Mouse (Mus musculus): ENCODE measurements around the gene Sds.

Sds gene

DNA sequence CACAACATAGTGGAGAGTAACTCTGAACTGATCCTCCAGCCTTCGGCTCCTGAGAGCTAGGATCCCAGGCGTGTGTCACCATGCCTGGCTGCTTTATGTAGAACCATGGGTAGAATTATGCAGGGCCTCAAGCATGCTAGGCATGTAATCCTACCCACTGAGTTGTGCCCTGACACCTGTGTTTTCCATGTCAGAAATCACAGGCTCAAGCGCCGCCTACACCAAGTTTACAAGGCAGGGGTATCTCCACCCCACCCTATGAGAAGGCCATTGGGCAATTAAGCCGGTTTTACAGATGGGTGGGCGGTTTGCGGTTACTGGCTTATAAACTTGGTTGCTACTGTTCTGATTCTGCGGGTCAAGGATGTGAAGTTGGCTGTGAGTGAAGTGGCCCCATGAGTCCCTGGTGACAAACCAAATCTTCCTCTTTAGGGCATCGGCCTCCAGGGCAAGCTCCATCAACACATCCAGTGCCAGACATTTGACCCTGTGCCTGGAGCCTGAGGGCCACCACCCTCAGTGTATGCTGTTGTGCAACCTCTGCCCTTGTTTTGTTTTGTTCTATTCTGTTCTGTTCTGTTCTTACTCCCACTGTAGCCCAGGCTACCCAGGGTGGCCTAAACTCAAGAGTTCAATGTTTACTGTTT, 37.8 kb downstream of the Sds start:
- no peak for DNase-seq (ENCODE audit: low spot score in 2 of 2)

DNA sequence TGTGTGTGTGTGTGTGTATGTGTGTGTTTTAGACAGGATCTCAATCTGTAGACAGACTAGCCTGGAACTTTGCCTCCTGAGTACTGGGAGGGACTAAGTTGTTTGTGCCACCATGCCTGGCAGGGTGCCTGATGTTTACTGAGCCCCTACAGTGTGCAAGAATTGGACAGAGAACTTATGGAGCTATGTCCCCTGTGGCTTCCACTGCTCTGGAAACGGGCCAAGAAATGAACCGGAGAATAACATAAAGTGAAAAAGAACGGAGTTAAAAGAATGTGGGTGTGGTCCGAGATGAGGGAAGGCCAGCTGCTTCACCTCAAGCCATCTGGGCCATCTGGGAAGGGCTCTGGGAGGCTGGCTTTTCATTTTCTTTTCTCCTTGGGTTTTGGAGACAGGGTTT, 38.4 kb downstream of the Sds start:
- no peak for DNase-seq (ENCODE audit: low spot score in 2 of 2)

- no peak for DNase-seq (ENCODE audit: low spot score in 2 of 2)
Measured at GRCm38 (mm10) chr5:120515451-120515850, 39.1 kb downstream of the Sds start.

DNA sequence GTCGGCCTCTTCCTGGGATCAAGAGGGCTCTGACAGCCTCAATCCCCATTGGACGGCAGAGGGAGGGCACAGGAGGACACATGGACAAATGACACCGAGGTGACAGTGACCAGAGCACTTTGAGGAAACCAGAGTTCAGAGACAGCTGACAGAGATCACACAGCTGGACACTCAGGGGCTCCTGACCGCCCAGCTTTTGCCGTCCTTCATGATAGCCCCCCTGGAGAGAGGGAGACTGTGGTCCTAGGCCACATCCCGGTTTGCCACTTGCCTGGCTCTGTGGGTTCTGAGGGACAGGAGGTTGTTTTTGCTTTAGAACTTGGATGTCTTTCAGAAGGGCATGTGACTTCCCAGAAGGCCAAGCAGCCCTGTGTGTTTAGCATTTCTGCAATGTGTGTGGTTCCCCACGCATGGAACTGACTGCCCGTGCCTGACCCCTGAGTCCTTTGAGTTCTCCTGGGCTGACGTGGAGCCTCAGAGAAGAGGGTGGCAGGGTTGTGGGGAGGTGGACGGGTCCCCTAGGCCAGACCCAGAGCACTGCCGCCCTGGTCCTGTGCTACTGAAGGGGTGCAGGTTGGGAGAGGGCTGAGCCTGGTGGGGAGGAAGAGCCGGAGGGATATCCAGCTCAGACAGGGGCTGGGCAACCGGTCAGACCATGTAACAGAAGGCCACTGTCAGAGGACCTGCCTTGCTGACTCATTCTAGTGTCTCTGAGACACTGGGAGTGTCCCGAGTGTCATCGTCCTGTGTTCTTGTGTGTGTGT, 40.1 kb downstream of the Sds start:
- no peak for DNase-seq (ENCODE audit: low spot score in 2 of 2)

GRCm38 (mm10) chr5:120517552-120517951, 41.2 kb downstream of the Sds start:
- no peak for DNase-seq (ENCODE audit: low spot score in 2 of 2)

DNA sequence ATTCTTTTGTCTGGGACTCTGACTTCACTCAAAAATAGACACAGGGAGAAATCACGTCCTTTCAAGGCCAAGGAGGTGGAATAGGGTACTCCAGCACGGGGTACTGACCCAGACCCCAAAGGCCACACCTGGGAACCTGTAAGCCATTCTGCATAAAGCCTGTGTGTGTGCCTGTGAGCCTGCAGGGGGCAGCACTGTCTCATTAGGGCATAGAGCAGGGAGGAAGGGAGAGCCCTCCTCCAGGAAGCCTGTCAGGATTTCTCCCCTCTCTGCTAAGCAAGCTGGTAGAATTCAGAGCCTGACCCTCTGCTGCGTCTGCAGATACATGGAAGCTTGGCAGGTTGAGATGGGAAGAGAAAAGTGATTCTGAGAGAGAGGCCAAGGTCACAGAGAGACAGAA, 46.3 kb downstream of the Sds start:
- no peak for DNase-seq (ENCODE audit: low spot score in 2 of 2)

GRCm38 (mm10) chr5:120524736-120525135, 48.4 kb downstream of the Sds start:
- DNase-seq (ENCODE audit: low spot score in 2 of 2), result no peak

- DNase-seq (ENCODE audit: low spot score in 2 of 2), result no peak
Measured at GRCm38 (mm10) chr5:120525737-120526136, 49.4 kb downstream of the Sds start.

- DNase-seq (ENCODE audit: low spot score in 2 of 2), result no peak
Measured at GRCm38 (mm10) chr5:120526311-120526710, 50.0 kb downstream of the Sds start.

DNA sequence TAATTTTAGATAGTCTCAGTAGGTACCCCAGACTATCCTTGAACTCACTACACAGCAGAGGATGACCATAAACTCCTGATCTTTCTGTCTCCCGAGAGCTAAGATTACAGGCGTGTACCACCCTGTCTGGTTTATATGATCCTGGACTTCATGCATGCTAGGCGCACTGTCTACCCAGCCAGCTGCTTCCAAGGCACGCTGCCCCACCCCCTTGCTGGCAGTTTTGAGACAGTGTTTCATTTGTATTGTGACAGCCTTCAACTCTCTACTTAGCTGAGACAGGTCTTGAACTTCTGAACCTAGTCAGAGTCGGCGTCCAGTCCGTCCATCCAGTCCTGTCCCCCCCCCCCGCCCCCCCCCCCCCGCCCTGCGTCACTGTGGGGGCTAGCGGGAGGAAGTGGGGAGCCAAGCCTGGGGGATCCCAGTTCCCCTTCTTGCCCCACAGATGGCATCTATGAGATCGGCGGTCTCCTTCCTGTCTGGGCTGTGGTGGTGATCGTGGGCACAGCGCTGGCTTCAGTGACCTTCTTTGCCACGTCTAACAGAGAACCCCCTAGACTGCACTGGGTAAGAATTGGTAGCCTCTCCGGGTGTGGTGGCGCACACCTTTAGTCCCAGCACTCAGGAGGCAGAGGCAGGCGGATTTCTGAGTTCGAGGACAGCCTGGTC, 51.1 kb downstream of the Sds start:
- DNase-seq (ENCODE audit: low spot score in 2 of 2), result no peak

DNA sequence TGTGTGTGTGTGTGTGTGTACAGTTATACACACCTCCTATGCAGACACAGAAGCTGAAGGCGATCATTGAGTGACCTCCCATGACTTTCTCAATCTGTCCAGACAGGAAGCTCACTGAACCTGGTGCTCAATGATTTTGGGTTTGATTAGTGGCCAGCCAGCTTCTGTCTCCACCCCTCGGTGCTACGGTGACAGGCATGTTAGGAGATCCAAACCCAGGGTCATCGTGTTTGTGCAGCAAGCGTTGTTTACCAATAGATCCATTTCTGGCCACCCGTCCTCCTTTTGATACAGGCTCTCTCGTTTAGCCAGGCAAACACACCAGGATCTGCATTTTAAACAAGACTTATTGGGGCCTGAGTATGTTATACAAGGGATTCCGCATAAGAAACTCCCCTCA, 55.3 kb downstream of the Sds start:
- no peak for DNase-seq (ENCODE audit: low spot score in 2 of 2)
